Comparison of ENCODE assay signal across 8 mouse cellular contexts in the genomic region with DNA sequence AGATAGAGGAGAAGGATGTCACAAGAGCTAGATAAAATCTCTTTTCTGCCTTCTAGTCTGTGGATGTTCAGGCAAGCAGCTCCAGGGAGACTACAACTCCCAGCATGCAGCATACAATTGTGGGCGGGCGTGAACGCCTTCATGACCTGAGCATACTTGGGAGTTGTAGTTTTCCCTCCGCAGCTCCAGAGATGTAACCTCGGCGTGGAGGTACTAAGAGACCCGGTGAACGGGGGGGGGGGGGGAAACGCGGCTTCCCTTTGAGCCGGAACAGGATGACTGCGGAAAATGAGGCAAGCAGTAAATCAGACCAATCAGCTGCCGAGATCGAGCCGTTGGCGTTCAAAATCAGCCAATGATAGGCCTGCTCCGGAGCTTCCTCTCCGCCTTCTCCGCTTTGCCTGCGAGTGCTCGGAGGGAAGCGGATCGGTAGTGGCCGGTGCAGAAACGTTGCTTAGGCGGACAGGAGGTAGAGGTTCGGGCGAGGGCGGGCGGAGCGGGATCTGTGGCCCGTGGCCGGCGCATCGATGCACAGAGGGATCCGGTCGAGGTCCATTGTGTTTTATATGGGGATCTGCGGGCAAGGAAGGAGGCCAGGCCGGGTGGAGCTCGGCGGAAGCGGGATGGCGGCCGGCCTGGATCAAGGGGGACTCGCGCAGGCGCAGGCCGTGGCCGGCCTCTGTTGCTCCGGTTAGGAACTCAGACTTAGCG. TPM values are rescaled to one million over a fixed set of nuclear protein-coding genes. Genes with fewer than 3 reads are reported as not detected.
DNase-seq lines count a peak whose midpoint lies in the region; ATAC-seq lines count a peak whose summit lies in the region.

A gene (plus strand): TSS at position 237 of the 711 bp plus-strand sequence.

- peaks cover 11% of the 10 kb centered on the region for H3K4me1 ChIP-seq in forebrain, embryonic 14.5 days (ENCODE audit: control insufficient read depth, insufficient read depth, low read length)
- H3K4me1 ChIP-seq in neural tube, embryonic 15.5 days, result peaks cover 35% of the 10 kb centered on the region

- peak; percentile 95 for ATAC-seq in forebrain, embryonic 14.5 days
- ATAC-seq in neural tube, embryonic 15.5 days (ENCODE audit: low FRiP score), result peak; percentile 95

- H3K27ac ChIP-seq in forebrain, embryonic 14.5 days (ENCODE audit: low read depth, low read length), result peak within 1 kb of the TSS; percentile 88
- peak within 1 kb of the TSS; percentile 96 for H3K27ac ChIP-seq in neural tube, embryonic 15.5 days (replicated peaks)

- under 1% methylated on average over 48 of the region's 51 CpGs for WGBS in forebrain, embryonic 14.5 days
- WGBS in neural tube, embryonic 15.5 days, result under 1% methylated on average over 44 of the region's 51 CpGs

- H3K9ac ChIP-seq in forebrain, embryonic 14.5 days (ENCODE audit: low read length), result peak within 1 kb of the TSS; percentile 87
- peak within 1 kb of the TSS; percentile 85 for H3K9ac ChIP-seq in neural tube, embryonic 15.5 days (replicated peaks)

- H3K27me3 ChIP-seq in forebrain, embryonic 14.5 days (replicated peaks; ENCODE audit: control insufficient read depth, insufficient read depth, low read length), result peaks cover 39% of the 10 kb centered on the region
- H3K27me3 ChIP-seq in neural tube, embryonic 15.5 days (replicated peaks), result peaks cover 40% of the 10 kb centered on the region

- DNase-seq in ES-CJ7 (ENCODE audit: low read depth, low spot score), result peak; percentile 94
- DNase-seq in cerebellum, adult 11 months, result peak; percentile 88
- peak; percentile 99 for DNase-seq in forebrain, embryonic 14.5 days (ENCODE audit: low spot score)
- peak; percentile 84 to 92 for DNase-seq in heart, postnatal 14 days
- peak; percentile 95 for DNase-seq in layer of hippocampus, adult 11-12 months (ENCODE audit: low spot score)
- peak; percentile 93 to 96 for DNase-seq in lung, adult 18-20 months
- peak; percentile 92 for DNase-seq in testis, postnatal 14 days (ENCODE audit: low spot score)

- H3K4me2 ChIP-seq in forebrain, embryonic 14.5 days (ENCODE audit: low read length), result peak within 1 kb of the TSS; percentile 76
- H3K4me2 ChIP-seq in neural tube, embryonic 15.5 days, result peak within 1 kb of the TSS; percentile 74

- peak within 1 kb of the TSS; percentile 76 for H3K4me3 ChIP-seq in forebrain, embryonic 14.5 days (ENCODE audit: low read depth, low read length)
- peak within 1 kb of the TSS; percentile 90 for H3K4me3 ChIP-seq in neural tube, embryonic 15.5 days (replicated peaks)

- H3K36me3 ChIP-seq in forebrain, embryonic 14.5 days (ENCODE audit: control insufficient read depth, insufficient read depth, low read length), result peaks cover 32% of the 10 kb centered on the region
- peaks cover 25% of the 10 kb centered on the region for H3K36me3 ChIP-seq in neural tube, embryonic 15.5 days

- intact Hi-C loops in heart, postnatal 14 days (cut with DNase I), result no loop called here

- no peaks in the 10 kb centered on the region for H3K9me3 ChIP-seq in forebrain, embryonic 14.5 days (replicated peaks; ENCODE audit: control insufficient read depth, low read length)
- no peaks in the 10 kb centered on the region for H3K9me3 ChIP-seq in neural tube, embryonic 15.5 days (replicated peaks)

RNA-seq across cellular contexts. Expression of the gene that starts here (rescaled TPM):
- 215 and 237 TPM in 2 replicates for polyA plus RNA-seq in forebrain, embryonic 14.5 days (2014; fragmentation: Nextera tagmentation; extraction: Ambion mirVana)
- 10 to 100 TPM; 34.2 to 34.7 TPM for total RNA-seq in heart, postnatal 14 days (2021)
- 141 and 157 TPM in 2 replicates for polyA plus RNA-seq in neural tube, embryonic 15.5 days (2015; fragmentation: Nextera tagmentation; extraction: Ambion mirVana)

Comparison
In these comparisons a context has a peak if more than half of its experiments do, and no peak if none do; other contexts are left out.
1. Peak in every context shown above with its lines: DNase-seq, ATAC-seq, H3K4me3 ChIP-seq and H3K27ac ChIP-seq.